ENCODE assay signal across 21 mouse cellular contexts in the genomic region with DNA sequence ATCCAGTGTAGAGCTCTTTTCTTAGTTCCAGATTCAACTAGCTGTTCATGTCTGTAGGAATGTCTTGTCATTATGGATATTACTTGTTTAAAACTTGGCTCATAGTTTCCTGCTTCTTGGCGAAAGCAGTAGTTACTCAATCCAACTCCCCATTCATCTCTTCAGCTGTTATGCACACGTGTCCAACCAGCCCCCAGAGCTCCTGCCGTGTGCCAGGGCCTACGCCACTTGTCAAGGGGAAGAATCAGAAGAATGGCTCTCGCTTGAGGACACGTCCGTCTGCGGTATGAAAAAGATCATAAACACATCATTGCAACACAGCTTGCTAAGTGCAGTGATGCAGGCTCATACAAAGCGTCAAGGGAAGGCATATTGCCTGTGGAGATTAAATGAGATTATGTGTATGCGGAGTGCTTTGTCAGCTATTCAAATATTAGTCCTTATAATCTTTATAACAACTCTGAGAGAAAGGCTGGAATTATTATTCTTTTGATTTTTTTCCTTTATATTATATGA.
DNase-seq lines count a peak whose midpoint lies in the region; ATAC-seq and TF ChIP-seq lines count a peak whose summit lies in the region.
"Had no signal": no experiment of that assay in that cellular context is flagged by ENCODE, and none has a peak within 500 bp of the region (broad histone marks: within the 10 kb centered on the region; RNA-seq: fewer than 3 reads in every experiment).

No protein-coding gene starts in this region.

- H3K27me3 ChIP-seq in forebrain, postnatal 0 days (ENCODE audit: insufficient read depth, low read length): no peaks in the 10 kb centered on the region
- H3K27me3 ChIP-seq in forebrain, embryonic 12.5 days: no peaks in the 10 kb centered on the region
- 0 out of 2 replicates have a peak, but pooled peaks cover 3% of the 10 kb centered on the region for H3K27me3 ChIP-seq in lung, embryonic 15.5 days
- H3K27me3 ChIP-seq: limb, embryonic 12.5 days; megakaryocyte, embryonic 14.5 days; neural tube, embryonic 12.5 days had no signal

- WGBS in forebrain, postnatal 0 days: 56% methylated on average over 10 of the region's 10 CpGs
- WGBS in forebrain, embryonic 12.5 days: 88% methylated on average over 10 of the region's 10 CpGs
- 44% methylated on average over 10 of the region's 10 CpGs for WGBS in lung, embryonic 15.5 days

- H3K27ac ChIP-seq in forebrain, postnatal 0 days (ENCODE audit: low read depth, low read length): no peak overlapping the region
- H3K27ac ChIP-seq in forebrain, embryonic 12.5 days: no peak overlapping the region
- no peak overlapping the region for H3K27ac ChIP-seq in lung, embryonic 15.5 days
- H3K27ac ChIP-seq: hindbrain, embryonic 14.5 days; limb, embryonic 12.5 days; liver, embryonic 14.5 days; neural tube, embryonic 12.5 days had no signal

- no peak overlapping the region for H3K4me2 ChIP-seq in forebrain, postnatal 0 days (ENCODE audit: low read depth)
- no peak overlapping the region for H3K4me2 ChIP-seq in forebrain, embryonic 12.5 days
- H3K4me2 ChIP-seq in lung, embryonic 15.5 days: no peak overlapping the region
- H3K4me2 ChIP-seq: heart, embryonic 11.5 days; hindbrain, embryonic 14.5 days; limb, embryonic 12.5 days; neural tube, embryonic 12.5 days had no signal

- DNase-seq in forebrain, postnatal 0 days: peak; percentile 67
- peak; percentile 24 for DNase-seq in left cerebral cortex, postnatal 4 days
- DNase-seq in left cerebral cortex, adult 9 months (ENCODE audit: low spot score in 2 of 2): no peak
- peak; percentile 11 to 58 for DNase-seq in lung, postnatal 4 days
- no peak for DNase-seq in adrenal gland, postnatal 25 days
- no peak for DNase-seq in ovary, postnatal 36 days (ENCODE audit: low spot score)
- DNase-seq: heart, postnatal 14 days; right cerebral cortex, postnatal 14 days; thymus, postnatal 25 days had no signal

- peaks cover 4% of the 10 kb centered on the region; the same call in 1 of the 2 replicates for H3K4me1 ChIP-seq in forebrain, postnatal 0 days (ENCODE audit: insufficient read depth)
- H3K4me1 ChIP-seq in forebrain, embryonic 12.5 days: 0 out of 2 replicates have a peak, but pooled peaks cover 6% of the 10 kb centered on the region
- peaks cover 4% of the 10 kb centered on the region; the same call in 1 of the 2 replicates for H3K4me1 ChIP-seq in lung, embryonic 15.5 days
- H3K4me1 ChIP-seq: neural tube, embryonic 12.5 days had no signal

- no peak overlapping the region for H3K9ac ChIP-seq in forebrain, postnatal 0 days
- H3K9ac ChIP-seq in forebrain, embryonic 12.5 days: no peak overlapping the region
- H3K9ac ChIP-seq in lung, embryonic 15.5 days: no peak overlapping the region
- H3K9ac ChIP-seq: hindbrain, embryonic 14.5 days; limb, embryonic 12.5 days; liver, embryonic 14.5 days; neural tube, embryonic 12.5 days had no signal

- peak; percentile 69 for ATAC-seq in forebrain, postnatal 0 days
- no peak for ATAC-seq in forebrain, embryonic 12.5 days (ENCODE audit: low FRiP score)
- ATAC-seq in lung, embryonic 15.5 days (ENCODE audit: borderline replicate concordance, extremely low read depth, low FRiP score, low TSS enrichment): peak; percentile 77; the same call in 1 of the 2 replicates
- ATAC-seq: activated CD4-positive, CD25-positive, alpha-beta regulatory T cell, adult 4 months; midbrain, embryonic 16.5 days; Patski had no signal

- no peaks in the 10 kb centered on the region for H3K36me3 ChIP-seq in forebrain, postnatal 0 days (ENCODE audit: insufficient read depth)
- H3K36me3 ChIP-seq in forebrain, embryonic 12.5 days (replicated peaks): no peaks in the 10 kb centered on the region
- no peaks in the 10 kb centered on the region for H3K36me3 ChIP-seq in lung, embryonic 15.5 days
- H3K36me3 ChIP-seq: limb, embryonic 12.5 days; neural tube, embryonic 12.5 days had no signal

- intact Hi-C loops in left cerebral cortex, postnatal 4 days (cut with DNase I): no loop called here

- H3K4me3 ChIP-seq in forebrain, postnatal 0 days (ENCODE audit: low read depth, low read length): no peak overlapping the region
- no peak overlapping the region for H3K4me3 ChIP-seq in forebrain, embryonic 12.5 days (replicated peaks)
- no peak overlapping the region for H3K4me3 ChIP-seq in lung, embryonic 15.5 days
- H3K4me3 ChIP-seq: erythroblast, embryonic 14.5 days; limb, embryonic 12.5 days; megakaryocyte, embryonic 14.5 days; neural tube, embryonic 12.5 days had no signal

- no peak for TF ChIP-seq CTCF in forebrain, postnatal 0 days (IDR thresholded peaks at IDR 0.05; ENCODE audit: low read depth)

- H3K9me3 ChIP-seq in forebrain, postnatal 0 days (ENCODE audit: low read length): no peaks in the 10 kb centered on the region
- no peaks in the 10 kb centered on the region for H3K9me3 ChIP-seq in forebrain, embryonic 12.5 days
- no peaks in the 10 kb centered on the region for H3K9me3 ChIP-seq in lung, embryonic 15.5 days
- H3K9me3 ChIP-seq: limb, embryonic 12.5 days; neural tube, embryonic 12.5 days had no signal

Comparison
In these comparisons a context has a peak if more than half of its experiments do, and no peak if none do; other contexts are left out.
1. DNase-seq: peak in forebrain, postnatal 0 days (single experiment), left cerebral cortex, postnatal 4 days (single experiment) and lung, postnatal 4 days (2 of 2); none in left cerebral cortex, adult 9 months (0 of 2), adrenal gland, postnatal 25 days (single experiment) and ovary, postnatal 36 days (single experiment).